Mouse (Mus musculus): ENCODE results near the gene Coq8a. TPM values are rescaled to one million over a fixed set of nuclear protein-coding genes. Genes with fewer than 3 reads are reported as not detected.

Coq8a gene
- polyA plus RNA-seq, 1 experiment from 2014 or later, result 5.0 TPM

GRCm38 (mm10) chr1:180148036-180148435 is 51.4 kb downstream of the Coq8a start:
- Histone ChIP-seq H3K4me2 (peak overlapping the region; percentile 64), H3K27ac (peak overlapping the region; percentile 96), H3K27me3 (replicated peaks) (no peaks in the 10 kb centered on the region), H3K36me3 (peaks cover 59% of the 10 kb centered on the region), H3K9ac (peak overlapping the region; percentile 57), H3K4me3 (peak overlapping the region; percentile 32), H3K9me3 (replicated peaks) (no peaks in the 10 kb centered on the region), H3K4me1 (peaks cover 29% of the 10 kb centered on the region)
- 50% methylated on average over 4 of the region's 4 CpGs for WGBS (ENCODE audit: insufficient replicate concordance)
- ATAC-seq, result peak; percentile 92

DNA sequence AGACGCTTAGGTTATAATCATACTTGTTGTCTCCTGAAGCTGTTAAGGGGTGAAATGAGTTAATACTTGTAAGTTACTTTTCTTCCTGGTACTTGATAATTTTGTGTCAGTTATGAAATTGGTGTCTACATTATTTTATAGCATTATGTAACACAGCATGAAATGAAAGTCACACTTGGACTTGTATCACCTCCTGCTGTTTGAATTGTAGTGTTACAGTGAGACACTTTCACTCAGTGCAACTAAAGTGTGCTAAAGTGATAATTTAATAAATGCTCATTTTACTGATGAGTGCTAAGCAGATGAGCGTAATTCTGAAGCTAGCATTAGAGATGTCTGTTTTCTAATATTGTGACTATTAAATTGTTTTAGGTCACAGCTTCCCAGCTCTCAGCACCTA is 58.4 kb downstream of the Coq8a start:
- no peaks in the 10 kb centered on the region for H3K27me3 ChIP-seq (replicated peaks)
- H3K4me1 ChIP-seq, result no peaks in the 10 kb centered on the region
- H3K9me3 ChIP-seq (replicated peaks), result no peaks in the 10 kb centered on the region
- H3K27ac ChIP-seq, result no peak overlapping the region
- no peak for ATAC-seq
- WGBS (ENCODE audit: insufficient replicate concordance), result 92% methylated on average over 2 of the region's 2 CpGs
- H3K4me2 ChIP-seq, result no peak overlapping the region
- no peak overlapping the region for H3K4me3 ChIP-seq
- peaks cover 79% of the 10 kb centered on the region for H3K36me3 ChIP-seq
- no peak overlapping the region for H3K9ac ChIP-seq

DNA sequence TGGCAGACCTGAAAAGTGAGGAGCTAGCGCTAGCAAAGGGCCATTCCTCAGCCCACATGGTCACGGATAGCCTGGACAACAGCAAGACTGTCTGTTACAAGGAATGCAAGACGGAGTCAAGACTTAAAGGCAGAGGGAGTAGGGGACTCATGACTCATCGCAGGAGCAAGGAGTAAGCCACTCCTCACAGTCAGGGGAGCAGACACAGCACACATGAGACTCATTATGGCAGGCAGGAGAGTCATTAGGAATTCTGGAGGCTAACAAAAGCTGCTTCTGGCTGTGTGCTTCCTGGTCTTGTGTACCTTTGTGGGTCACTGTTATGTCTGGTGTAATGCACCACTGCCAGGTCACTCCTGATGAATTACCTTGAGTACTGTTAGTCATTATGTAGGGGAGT is 60.2 kb downstream of the Coq8a start:
- H3K27me3 ChIP-seq (replicated peaks), result no peaks in the 10 kb centered on the region
- H3K9me3 ChIP-seq (replicated peaks), result no peaks in the 10 kb centered on the region
- no peak overlapping the region for H3K4me3 ChIP-seq
- no peak overlapping the region for H3K9ac ChIP-seq
- WGBS (ENCODE audit: insufficient replicate concordance), result 85% methylated on average over 4 of the region's 4 CpGs
- no peak overlapping the region for H3K4me2 ChIP-seq
- no peak overlapping the region for H3K27ac ChIP-seq
- H3K36me3 ChIP-seq, result peaks cover 73% of the 10 kb centered on the region
- ATAC-seq, result no peak
- H3K4me1 ChIP-seq, result no peaks in the 10 kb centered on the region

- no peaks in the 10 kb centered on the region for H3K4me1 ChIP-seq
- H3K9ac ChIP-seq, result no peak overlapping the region
- no peaks in the 10 kb centered on the region for H3K9me3 ChIP-seq (replicated peaks)
- H3K27ac ChIP-seq, result no peak overlapping the region
- H3K4me3 ChIP-seq, result no peak overlapping the region
- 82% methylated on average over 4 of the region's 4 CpGs for WGBS (ENCODE audit: insufficient replicate concordance)
- ATAC-seq, result no peak
- peaks cover 29% of the 10 kb centered on the region for H3K36me3 ChIP-seq
- no peaks in the 10 kb centered on the region for H3K27me3 ChIP-seq (replicated peaks)
- H3K4me2 ChIP-seq, result no peak overlapping the region
Observed at GRCm38 (mm10) chr1:180132187-180132586, 67.2 kb downstream of the Coq8a start.

DNA sequence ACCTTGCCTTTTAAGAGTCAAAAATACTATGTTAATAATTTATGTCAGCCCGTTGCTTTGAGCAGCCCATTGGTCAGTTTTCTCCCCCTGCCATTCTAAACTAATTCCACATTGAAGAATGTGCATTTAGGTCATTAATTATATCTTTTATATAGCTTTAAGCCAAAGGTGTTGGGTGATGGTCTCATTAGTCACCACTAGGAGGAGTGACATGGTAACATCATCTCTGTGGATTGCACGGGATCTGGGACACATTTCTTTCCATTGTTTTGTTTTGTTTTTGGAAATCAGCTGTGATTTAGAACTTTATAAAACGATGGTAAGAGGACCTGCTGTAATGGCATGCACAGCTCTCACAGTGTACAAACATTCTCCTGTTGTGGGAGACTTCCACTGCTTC is 68.0 kb downstream of the Coq8a start:
- 61% methylated on average over 3 of the region's 3 CpGs for WGBS (ENCODE audit: insufficient replicate concordance)

DNA sequence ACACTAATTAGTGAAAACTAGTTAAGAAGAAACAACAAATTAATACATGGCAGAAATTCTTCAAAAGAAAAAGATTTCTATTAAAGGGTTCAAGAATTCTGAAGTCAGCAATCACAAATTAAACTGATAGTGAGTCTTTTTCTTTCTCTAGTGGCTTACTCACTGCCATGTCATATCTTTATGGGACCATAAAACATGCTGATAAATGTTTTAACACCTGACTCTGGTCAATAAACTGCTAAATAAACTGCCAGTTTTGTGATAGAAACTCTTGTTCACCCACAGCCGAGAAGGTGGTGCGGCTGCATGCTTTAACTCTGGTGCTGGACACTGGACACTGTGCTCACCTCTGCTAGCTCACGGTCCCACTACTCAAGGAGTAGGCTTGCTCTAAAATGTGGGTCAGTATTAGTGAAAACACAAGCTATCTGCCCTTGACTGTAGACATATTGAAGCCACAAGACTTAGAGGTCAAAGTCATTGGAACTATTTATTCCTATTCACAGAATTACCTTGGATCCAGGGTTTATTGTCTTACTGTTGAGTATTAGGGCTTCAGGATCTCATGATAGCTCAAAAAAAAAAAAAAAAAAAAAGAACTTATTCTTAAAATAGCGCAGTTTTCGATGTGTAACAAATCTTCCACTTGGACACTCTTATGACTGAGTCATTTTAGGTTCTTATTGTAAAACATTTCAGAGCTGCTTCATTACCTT is 71.2 kb downstream of the Coq8a start:
- Histone ChIP-seq H3K27ac (no peak overlapping the region), H3K36me3 (peaks cover 13% of the 10 kb centered on the region), H3K4me2 (no peak overlapping the region), H3K4me1 (no peaks in the 10 kb centered on the region), H3K4me3 (no peak overlapping the region), H3K27me3 (replicated peaks) (no peaks in the 10 kb centered on the region), H3K9me3 (replicated peaks) (no peaks in the 10 kb centered on the region), H3K9ac (no peak overlapping the region)
- ATAC-seq, result no peak
- WGBS (ENCODE audit: insufficient replicate concordance), result 85% methylated on average over 5 of the region's 5 CpGs

More for the DNA sequence above, 68.0 kb downstream of the Coq8a start:
- H3K9me3 ChIP-seq (replicated peaks), result no peaks in the 10 kb centered on the region
- no peak overlapping the region for H3K27ac ChIP-seq
- no peak overlapping the region for H3K9ac ChIP-seq
- no peak overlapping the region for H3K4me2 ChIP-seq
- no peak for ATAC-seq
- no peak overlapping the region for H3K4me3 ChIP-seq
- H3K27me3 ChIP-seq (replicated peaks), result no peaks in the 10 kb centered on the region
- no peaks in the 10 kb centered on the region for H3K4me1 ChIP-seq
- H3K36me3 ChIP-seq, result peaks cover 21% of the 10 kb centered on the region

- no peaks in the 10 kb centered on the region for H3K9me3 ChIP-seq (replicated peaks)
- 93% methylated on average over 8 of the region's 8 CpGs for WGBS (ENCODE audit: insufficient replicate concordance)
- no peak overlapping the region for H3K4me2 ChIP-seq
- ATAC-seq, result no peak
- no peaks in the 10 kb centered on the region for H3K27me3 ChIP-seq (replicated peaks)
- no peak overlapping the region for H3K27ac ChIP-seq
- H3K4me3 ChIP-seq, result no peak overlapping the region
- peaks cover 38% of the 10 kb centered on the region for H3K36me3 ChIP-seq
- H3K9ac ChIP-seq, result no peak overlapping the region
- H3K4me1 ChIP-seq, result no peaks in the 10 kb centered on the region
Observed at GRCm38 (mm10) chr1:180118233-180118632, 81.2 kb downstream of the Coq8a start.

- no peak overlapping the region for H3K4me3 ChIP-seq
- no peak overlapping the region for H3K4me2 ChIP-seq
- no peaks in the 10 kb centered on the region for H3K9me3 ChIP-seq (replicated peaks)
- H3K27me3 ChIP-seq (replicated peaks), result no peaks in the 10 kb centered on the region
- peaks cover 42% of the 10 kb centered on the region for H3K36me3 ChIP-seq
- H3K9ac ChIP-seq, result no peak overlapping the region
- 66% methylated on average over 1 of the region's 1 CpGs for WGBS (ENCODE audit: insufficient replicate concordance)
- H3K4me1 ChIP-seq, result no peaks in the 10 kb centered on the region
- ATAC-seq, result no peak
- H3K27ac ChIP-seq, result no peak overlapping the region
Observed at GRCm38 (mm10) chr1:180116525-180116924, 82.9 kb downstream of the Coq8a start.

Other genes with a start within 250 kb of the Coq8a start
- gene Cdc42bpa, start 239.1 kb downstream of the Coq8a start, polyA plus RNA-seq (2016; fragmentation: Nextera tagmentation; extraction: Ambion mirVana), result 13.5 and 13.8 TPM in 2 replicates
- gene Psen2, start 63.8 kb upstream of the Coq8a start, polyA plus RNA-seq (2016; fragmentation: Nextera tagmentation; extraction: Ambion mirVana), result 20.9 and 21.3 TPM in 2 replicates
- gene Itpkb, start 130.9 kb upstream of the Coq8a start, polyA plus RNA-seq (2016; fragmentation: Nextera tagmentation; extraction: Ambion mirVana), result 4.0 and 4.3 TPM in 2 replicates

Data from liver, embryonic 12.5 days (tissue).